26 mouse cellular contexts compared by ENCODE assay signal in genomic region chr12:117605966-117606365, GRCm38 (mm10).
DNase-seq lines count a peak whose midpoint lies in the region; ATAC-seq lines count a peak whose summit lies in the region.
"Had no signal": no experiment of that assay in that cellular context is flagged by ENCODE, and none has a peak within 500 bp of the region (broad histone marks: within the 10 kb centered on the region; RNA-seq: fewer than 3 reads in every experiment).

No protein-coding gene starts in this region.

- H3K4me1 ChIP-seq in heart, embryonic 10.5 days: 0 out of 2 replicates have a peak, but pooled peaks cover 4% of the 10 kb centered on the region
- H3K4me1 ChIP-seq in liver, embryonic 12.5 days: no peaks in the 10 kb centered on the region
- H3K4me1 ChIP-seq in liver, embryonic 11.5 days (replicated peaks; ENCODE audit: control insufficient read depth, insufficient read depth, low read length): no peaks in the 10 kb centered on the region
- H3K4me1 ChIP-seq in midbrain, embryonic 13.5 days (replicated peaks): no peaks in the 10 kb centered on the region
- H3K4me1 ChIP-seq in midbrain, embryonic 14.5 days (ENCODE audit: control insufficient read depth, insufficient read depth, low read length): no peaks in the 10 kb centered on the region
- H3K4me1 ChIP-seq: embryonic facial prominence, embryonic 15.5 days; hindbrain, embryonic 15.5 days; intestine, embryonic 15.5 days had no signal

- H3K4me2 ChIP-seq in liver, embryonic 12.5 days: no peak overlapping the region
- no peak overlapping the region for H3K4me2 ChIP-seq in liver, embryonic 11.5 days
- H3K4me2 ChIP-seq in midbrain, embryonic 13.5 days (replicated peaks): no peak overlapping the region
- no peak overlapping the region for H3K4me2 ChIP-seq in midbrain, embryonic 14.5 days (ENCODE audit: low read length)
- H3K4me2 ChIP-seq: embryonic facial prominence, embryonic 15.5 days; heart, embryonic 13.5 days; hindbrain, embryonic 15.5 days; intestine, embryonic 15.5 days; neural tube, embryonic 13.5 days had no signal

- no peaks in the 10 kb centered on the region for H3K9me3 ChIP-seq in heart, embryonic 10.5 days
- no peaks in the 10 kb centered on the region for H3K9me3 ChIP-seq in liver, embryonic 12.5 days (replicated peaks)
- no peaks in the 10 kb centered on the region for H3K9me3 ChIP-seq in liver, embryonic 11.5 days (ENCODE audit: control insufficient read depth, low read length)
- H3K9me3 ChIP-seq in midbrain, embryonic 13.5 days: no peaks in the 10 kb centered on the region
- H3K9me3 ChIP-seq in midbrain, embryonic 14.5 days (ENCODE audit: control insufficient read depth, low read length): no peaks in the 10 kb centered on the region
- H3K9me3 ChIP-seq: embryonic facial prominence, embryonic 15.5 days; heart, embryonic 13.5 days; hindbrain, embryonic 15.5 days; intestine, embryonic 15.5 days; neural tube, embryonic 13.5 days had no signal

- H3K4me3 ChIP-seq in heart, embryonic 10.5 days: no peak overlapping the region
- no peak overlapping the region for H3K4me3 ChIP-seq in liver, embryonic 12.5 days
- H3K4me3 ChIP-seq in liver, embryonic 11.5 days (ENCODE audit: low read depth, low read length): no peak overlapping the region
- no peak overlapping the region for H3K4me3 ChIP-seq in midbrain, embryonic 13.5 days (replicated peaks)
- no peak overlapping the region for H3K4me3 ChIP-seq in midbrain, embryonic 14.5 days (replicated peaks; ENCODE audit: low read depth, low read length)
- H3K4me3 ChIP-seq: embryonic facial prominence, embryonic 15.5 days; heart, adult 2 months; heart, embryonic 13.5 days; hindbrain, embryonic 15.5 days; intestine, embryonic 15.5 days; layer of hippocampus, adult 2 months; left cerebral cortex, adult 2 months; neural tube, embryonic 13.5 days had no signal

- no peaks in the 10 kb centered on the region for H3K36me3 ChIP-seq in heart, embryonic 10.5 days
- H3K36me3 ChIP-seq in liver, embryonic 12.5 days: no peaks in the 10 kb centered on the region
- no peaks in the 10 kb centered on the region for H3K36me3 ChIP-seq in liver, embryonic 11.5 days (ENCODE audit: control insufficient read depth, insufficient read depth, low read length)
- H3K36me3 ChIP-seq in midbrain, embryonic 13.5 days: no peaks in the 10 kb centered on the region
- no peaks in the 10 kb centered on the region for H3K36me3 ChIP-seq in midbrain, embryonic 14.5 days (ENCODE audit: control insufficient read depth, insufficient read depth, low read length)
- H3K36me3 ChIP-seq: embryonic facial prominence, embryonic 15.5 days; heart, embryonic 13.5 days; hindbrain, embryonic 15.5 days; intestine, embryonic 15.5 days; neural tube, embryonic 13.5 days had no signal

- 0 out of 2 replicates have a peak, but pooled peaks have one; percentile 35 for ATAC-seq in liver, embryonic 12.5 days
- no peak; the same call in 1 of the 2 replicates for ATAC-seq in liver, embryonic 11.5 days (replicated peaks; ENCODE audit: low FRiP score)
- 0 out of 2 replicates have a peak, but pooled peaks have one; percentile 20 for ATAC-seq in midbrain, embryonic 13.5 days
- no peak for ATAC-seq in midbrain, embryonic 14.5 days (ENCODE audit: low FRiP score, low TSS enrichment)
- ATAC-seq in frontal cortex, adult (ENCODE audit: low TSS enrichment): no peak
- ATAC-seq: forebrain, embryonic 14.5 days; intestine, embryonic 15.5 days; Patski had no signal

- WGBS in heart, embryonic 10.5 days: 74% methylated on average over 3 of the region's 3 CpGs
- WGBS in liver, embryonic 12.5 days (ENCODE audit: insufficient replicate concordance): 59% methylated on average over 3 of the region's 3 CpGs
- 67% methylated on average over 3 of the region's 3 CpGs for WGBS in liver, embryonic 11.5 days
- WGBS in midbrain, embryonic 13.5 days: 75% methylated on average over 3 of the region's 3 CpGs
- 79% methylated on average over 3 of the region's 3 CpGs for WGBS in midbrain, embryonic 14.5 days

- H3K27ac ChIP-seq in heart, embryonic 10.5 days: no peak overlapping the region
- no peak overlapping the region for H3K27ac ChIP-seq in liver, embryonic 12.5 days
- H3K27ac ChIP-seq in liver, embryonic 11.5 days (ENCODE audit: low read depth, low read length): no peak overlapping the region
- no peak overlapping the region for H3K27ac ChIP-seq in midbrain, embryonic 13.5 days
- H3K27ac ChIP-seq in midbrain, embryonic 14.5 days (replicated peaks; ENCODE audit: low read depth, low read length): no peak overlapping the region
- H3K27ac ChIP-seq: embryonic facial prominence, embryonic 15.5 days; heart, adult 2 months; heart, embryonic 13.5 days; hindbrain, embryonic 15.5 days; intestine, embryonic 15.5 days; layer of hippocampus, adult 2 months; left cerebral cortex, adult 2 months; neural tube, embryonic 13.5 days had no signal

- no peaks in the 10 kb centered on the region for H3K27me3 ChIP-seq in heart, embryonic 10.5 days (ENCODE audit: insufficient read depth, poor library complexity, severe bottlenecking)
- H3K27me3 ChIP-seq in liver, embryonic 12.5 days (replicated peaks): no peaks in the 10 kb centered on the region
- H3K27me3 ChIP-seq in liver, embryonic 11.5 days (replicated peaks; ENCODE audit: control insufficient read depth, insufficient read depth, low read length): no peaks in the 10 kb centered on the region
- no peaks in the 10 kb centered on the region for H3K27me3 ChIP-seq in midbrain, embryonic 13.5 days
- no peaks in the 10 kb centered on the region for H3K27me3 ChIP-seq in midbrain, embryonic 14.5 days (ENCODE audit: control insufficient read depth, insufficient read depth, low read length)
- H3K27me3 ChIP-seq: embryonic facial prominence, embryonic 15.5 days; heart, embryonic 13.5 days; hindbrain, embryonic 15.5 days; intestine, embryonic 15.5 days; neural tube, embryonic 13.5 days had no signal

- peak; percentile 71 for DNase-seq in heart, adult 11 months
- DNase-seq in heart, embryonic 10.5 days (ENCODE audit: low spot score): no peak
- no peak for DNase-seq in liver, embryonic 11.5 days (ENCODE audit: low spot score)
- no peak for DNase-seq in midbrain, embryonic 14.5 days
- DNase-seq: adrenal gland, postnatal 10 days; cerebellum, adult 8-10 months; cerebellum, postnatal 36 days; gastrocnemius, postnatal 36 days; heart, adult 2 months; heart, postnatal 10 days; kidney, adult 9 months; kidney, postnatal 36 days; lung, postnatal 10 days; right cerebral cortex, postnatal 4 days had no signal

- no peak overlapping the region for H3K9ac ChIP-seq in liver, embryonic 12.5 days
- no peak overlapping the region for H3K9ac ChIP-seq in liver, embryonic 11.5 days (ENCODE audit: low read depth, low read length)
- H3K9ac ChIP-seq in midbrain, embryonic 13.5 days (replicated peaks): no peak overlapping the region
- H3K9ac ChIP-seq in midbrain, embryonic 14.5 days (replicated peaks; ENCODE audit: low read length): no peak overlapping the region
- H3K9ac ChIP-seq: embryonic facial prominence, embryonic 15.5 days; heart, embryonic 13.5 days; hindbrain, embryonic 15.5 days; intestine, embryonic 15.5 days; neural tube, embryonic 13.5 days had no signal

Comparison
In these comparisons a context has a peak if more than half of its experiments do, and no peak if none do; other contexts are left out.
1. ATAC-seq: peak in liver, embryonic 12.5 days (single experiment) and midbrain, embryonic 13.5 days (single experiment); none in liver, embryonic 11.5 days (single experiment), midbrain, embryonic 14.5 days (single experiment) and frontal cortex, adult (single experiment).